Mouse (Mus musculus): ENCODE measurements at regions not wholly inside any gene's neighbourhood (a gene's known extent, or its start where the extent isn't known, plus 50 kb on each side); places are given as distances from the start of the nearest gene placed in this dataset.
A peak's percentile ranks its signal among the peaks of the same experiment; 100 is the strongest.

- Histone ChIP-seq H3K4me1 (ENCODE audit: control insufficient read depth, insufficient read depth, low read length) (peaks cover 24% of the 10 kb centered on the region), H3K4me2 (ENCODE audit: low read depth, low read length) (no peak overlapping the region), H3K4me3 (ENCODE audit: low read length) (no peak overlapping the region), H3K9me3 (ENCODE audit: control insufficient read depth, low read length) (0 out of 2 replicates have a peak, but pooled peaks cover 3% of the 10 kb centered on the region), H3K27me3 (replicated peaks; ENCODE audit: control insufficient read depth, insufficient read depth, low read length) (no peaks in the 10 kb centered on the region), H3K36me3 (ENCODE audit: control insufficient read depth, insufficient read depth, low read length) (no peaks in the 10 kb centered on the region), H3K9ac (ENCODE audit: low read depth, low read length) (no peak overlapping the region), H3K27ac (ENCODE audit: low read length) (no peak overlapping the region)
- 78% methylated on average over 1 of the region's 1 CpGs for WGBS
- ATAC-seq, result no peak
These were observed 100.2 kb downstream of the 1700001O22Rik start for GRCm38 (mm10) chr2:30703308-30703707.

DNA sequence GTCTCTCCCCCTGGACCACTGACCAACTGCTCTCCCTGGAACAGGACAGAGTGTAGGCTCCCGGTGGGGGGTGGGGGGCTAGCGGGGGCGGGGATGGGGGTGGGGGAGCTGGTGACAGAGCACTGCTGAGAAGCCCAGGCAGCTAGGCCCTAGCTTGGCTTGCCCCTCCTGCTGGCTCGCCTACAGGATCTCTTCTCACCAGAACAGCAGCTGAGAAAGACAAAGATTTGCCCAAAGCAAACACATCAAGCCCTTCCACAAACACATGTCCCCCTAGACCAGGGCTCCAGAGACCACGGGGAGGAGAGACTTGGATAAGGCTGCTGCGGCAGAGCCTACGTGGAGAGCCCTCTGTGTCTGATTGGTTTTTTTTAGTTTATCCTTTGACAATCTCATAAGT is 100.8 kb downstream of the 1700001O22Rik start:
- peak overlapping the region; percentile 45; the same call in 1 of the 2 replicates for H3K9ac ChIP-seq (ENCODE audit: low read depth, low read length)
- peak overlapping the region; percentile 72 for H3K27ac ChIP-seq (ENCODE audit: low read length)
- H3K36me3 ChIP-seq (ENCODE audit: control insufficient read depth, insufficient read depth, low read length), result no peaks in the 10 kb centered on the region
- no peak overlapping the region for H3K4me3 ChIP-seq (ENCODE audit: low read length)
- no peak overlapping the region for H3K4me2 ChIP-seq (ENCODE audit: low read depth, low read length)
- ATAC-seq, result no peak
- H3K4me1 ChIP-seq (ENCODE audit: control insufficient read depth, insufficient read depth, low read length), result peaks cover 22% of the 10 kb centered on the region
- 0 out of 2 replicates have a peak, but pooled peaks cover 3% of the 10 kb centered on the region for H3K9me3 ChIP-seq (ENCODE audit: control insufficient read depth, low read length)
- WGBS, result 13% methylated on average over 7 of the region's 7 CpGs
- H3K27me3 ChIP-seq (replicated peaks; ENCODE audit: control insufficient read depth, insufficient read depth, low read length), result no peaks in the 10 kb centered on the region

- Histone ChIP-seq H3K9me3 (ENCODE audit: control insufficient read depth, low read length) (0 out of 2 replicates have a peak, but pooled peaks cover 3% of the 10 kb centered on the region), H3K4me3 (ENCODE audit: low read length) (no peak overlapping the region), H3K27ac (ENCODE audit: low read length) (no peak overlapping the region), H3K9ac (ENCODE audit: low read depth, low read length) (no peak overlapping the region), H3K4me2 (ENCODE audit: low read depth, low read length) (no peak overlapping the region), H3K4me1 (ENCODE audit: control insufficient read depth, insufficient read depth, low read length) (peaks cover 19% of the 10 kb centered on the region), H3K36me3 (ENCODE audit: control insufficient read depth, insufficient read depth, low read length) (no peaks in the 10 kb centered on the region), H3K27me3 (replicated peaks; ENCODE audit: control insufficient read depth, insufficient read depth, low read length) (no peaks in the 10 kb centered on the region)
- 86% methylated on average over 2 of the region's 2 CpGs for WGBS
- ATAC-seq, result no peak
These were observed 102.6 kb downstream of the 1700001O22Rik start for GRCm38 (mm10) chr2:30700890-30701289.

DNA sequence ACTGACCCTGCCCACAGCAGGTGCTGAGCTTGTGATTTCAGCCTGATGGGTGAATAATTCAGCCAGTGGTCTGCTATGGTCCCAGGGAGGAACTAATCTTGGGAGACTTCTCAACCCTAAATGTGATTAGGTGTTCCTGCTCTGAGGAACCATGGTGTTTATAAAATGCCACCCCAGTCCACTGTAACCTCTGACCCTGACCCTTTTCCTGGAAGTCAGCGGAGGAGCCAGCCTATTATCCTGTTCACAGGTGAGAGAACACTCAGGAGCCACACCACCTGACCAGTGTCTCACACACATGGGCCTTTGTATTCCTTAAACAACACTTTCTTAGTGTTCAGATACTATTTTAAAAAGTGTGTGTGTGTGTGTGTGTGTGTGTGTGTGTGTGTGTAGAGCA is 103.0 kb downstream of the 1700001O22Rik start:
- Histone ChIP-seq H3K4me1 (ENCODE audit: control insufficient read depth, insufficient read depth, low read length) (peaks cover 23% of the 10 kb centered on the region), H3K4me2 (ENCODE audit: low read depth, low read length) (no peak overlapping the region), H3K4me3 (ENCODE audit: low read length) (no peak overlapping the region), H3K9ac (ENCODE audit: low read depth, low read length) (peak overlapping the region; percentile 54; the same call in 1 of the 2 replicates), H3K27ac (ENCODE audit: low read length) (peak overlapping the region; percentile 81; the same call in 1 of the 2 replicates), H3K9me3 (ENCODE audit: control insufficient read depth, low read length) (0 out of 2 replicates have a peak, but pooled peaks cover 3% of the 10 kb centered on the region), H3K36me3 (ENCODE audit: control insufficient read depth, insufficient read depth, low read length) (no peaks in the 10 kb centered on the region), H3K27me3 (replicated peaks; ENCODE audit: control insufficient read depth, insufficient read depth, low read length) (no peaks in the 10 kb centered on the region)
- ATAC-seq, result no peak
- 81% methylated on average over 1 of the region's 1 CpGs for WGBS

DNA sequence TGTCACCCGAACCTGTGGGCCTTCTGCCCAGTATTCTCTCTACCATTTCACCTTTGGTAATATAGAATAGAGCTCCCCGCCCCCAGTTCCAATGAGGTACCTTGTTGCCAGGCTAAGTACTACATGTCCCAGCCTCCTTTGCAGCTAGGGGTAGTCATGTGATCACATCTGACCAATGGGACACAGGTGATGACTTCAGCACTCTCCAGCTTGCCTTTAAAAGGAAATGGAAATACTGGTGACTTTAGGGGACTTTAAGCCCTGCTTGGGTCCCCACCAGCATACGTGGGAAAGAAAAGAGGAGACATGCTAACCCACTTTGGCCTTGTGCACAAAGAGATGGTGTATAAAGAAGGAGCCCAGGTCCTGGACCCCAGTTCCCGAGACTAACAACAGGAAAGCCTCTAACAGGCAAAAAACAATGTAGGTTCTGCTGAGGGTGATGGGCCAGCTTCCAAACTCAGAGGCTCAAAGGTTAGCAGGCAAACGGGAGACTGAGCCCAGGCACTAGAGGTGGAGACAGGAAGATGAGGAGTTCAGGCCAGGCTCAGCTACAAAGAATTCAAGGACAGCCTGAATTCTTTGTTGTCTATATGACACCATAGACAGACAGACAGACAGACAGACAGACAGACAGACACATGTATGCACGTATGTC is 103.5 kb downstream of the 1700001O22Rik start:
- no peaks in the 10 kb centered on the region for H3K27me3 ChIP-seq (replicated peaks; ENCODE audit: control insufficient read depth, insufficient read depth, low read length)
- no peaks in the 10 kb centered on the region for H3K36me3 ChIP-seq (ENCODE audit: control insufficient read depth, insufficient read depth, low read length)
- H3K4me3 ChIP-seq (ENCODE audit: low read length), result no peak overlapping the region; the same call in 1 of the 2 replicates
- peak overlapping the region; percentile 81 for H3K27ac ChIP-seq (ENCODE audit: low read length)
- peak; percentile 81 for ATAC-seq
- 0 out of 2 replicates have a peak, but pooled peaks cover 3% of the 10 kb centered on the region for H3K9me3 ChIP-seq (ENCODE audit: control insufficient read depth, low read length)
- peak overlapping the region; percentile 34; the same call in 1 of the 2 replicates for H3K4me2 ChIP-seq (ENCODE audit: low read depth, low read length)
- peak overlapping the region; percentile 54 for H3K9ac ChIP-seq (ENCODE audit: low read depth, low read length)
- H3K4me1 ChIP-seq (ENCODE audit: control insufficient read depth, insufficient read depth, low read length), result peaks cover 27% of the 10 kb centered on the region
- WGBS, result 26% methylated on average over 6 of the region's 6 CpGs

GRCm38 (mm10) chr2:30698758-30699535 is 104.1 kb downstream of the Cstad start:
- no peak overlapping the region for H3K9ac ChIP-seq (ENCODE audit: low read depth, low read length)
- no peak for ATAC-seq
- no peak overlapping the region for H3K4me2 ChIP-seq (ENCODE audit: low read depth, low read length)
- no peaks in the 10 kb centered on the region for H3K27me3 ChIP-seq (replicated peaks; ENCODE audit: control insufficient read depth, insufficient read depth, low read length)
- H3K9me3 ChIP-seq (ENCODE audit: control insufficient read depth, low read length), result no peaks in the 10 kb centered on the region
- peaks cover 32% of the 10 kb centered on the region for H3K4me1 ChIP-seq (ENCODE audit: control insufficient read depth, insufficient read depth, low read length)
- H3K4me3 ChIP-seq (ENCODE audit: low read length), result no peak overlapping the region
- no peak overlapping the region for H3K27ac ChIP-seq (ENCODE audit: low read length)
- H3K36me3 ChIP-seq (ENCODE audit: control insufficient read depth, insufficient read depth, low read length), result no peaks in the 10 kb centered on the region
- 71% methylated on average over 6 of the region's 6 CpGs for WGBS

- Histone ChIP-seq H3K4me1 (ENCODE audit: control insufficient read depth, insufficient read depth, low read length) (peaks cover 37% of the 10 kb centered on the region), H3K27ac (ENCODE audit: low read length) (no peak overlapping the region), H3K9ac (ENCODE audit: low read depth, low read length) (no peak overlapping the region), H3K4me3 (ENCODE audit: low read length) (no peak overlapping the region), H3K4me2 (ENCODE audit: low read depth, low read length) (no peak overlapping the region), H3K36me3 (ENCODE audit: control insufficient read depth, insufficient read depth, low read length) (no peaks in the 10 kb centered on the region), H3K27me3 (replicated peaks; ENCODE audit: control insufficient read depth, insufficient read depth, low read length) (no peaks in the 10 kb centered on the region), H3K9me3 (ENCODE audit: control insufficient read depth, low read length) (no peaks in the 10 kb centered on the region)
- no peak for ATAC-seq
- 80% methylated on average over 2 of the region's 2 CpGs for WGBS
These were observed 103.0 kb downstream of the Cstad start for GRCm38 (mm10) chr2:30697851-30698250.

GRCm38 (mm10) chr2:30695771-30696456 is 101.1 kb downstream of the Cstad start:
- Histone ChIP-seq H3K9ac (ENCODE audit: low read depth, low read length) (peak overlapping the region; percentile 46), H3K27me3 (replicated peaks; ENCODE audit: control insufficient read depth, insufficient read depth, low read length) (no peaks in the 10 kb centered on the region), H3K4me3 (ENCODE audit: low read length) (no peak overlapping the region), H3K4me2 (ENCODE audit: low read depth, low read length) (no peak overlapping the region), H3K36me3 (ENCODE audit: control insufficient read depth, insufficient read depth, low read length) (no peaks in the 10 kb centered on the region), H3K4me1 (ENCODE audit: control insufficient read depth, insufficient read depth, low read length) (peaks cover 46% of the 10 kb centered on the region), H3K9me3 (ENCODE audit: control insufficient read depth, low read length) (0 out of 2 replicates have a peak, but pooled peaks cover 3% of the 10 kb centered on the region), H3K27ac (ENCODE audit: low read length) (peak overlapping the region; percentile 68)
- no peak for ATAC-seq
- WGBS, result 39% methylated on average over 11 of the region's 11 CpGs

DNA sequence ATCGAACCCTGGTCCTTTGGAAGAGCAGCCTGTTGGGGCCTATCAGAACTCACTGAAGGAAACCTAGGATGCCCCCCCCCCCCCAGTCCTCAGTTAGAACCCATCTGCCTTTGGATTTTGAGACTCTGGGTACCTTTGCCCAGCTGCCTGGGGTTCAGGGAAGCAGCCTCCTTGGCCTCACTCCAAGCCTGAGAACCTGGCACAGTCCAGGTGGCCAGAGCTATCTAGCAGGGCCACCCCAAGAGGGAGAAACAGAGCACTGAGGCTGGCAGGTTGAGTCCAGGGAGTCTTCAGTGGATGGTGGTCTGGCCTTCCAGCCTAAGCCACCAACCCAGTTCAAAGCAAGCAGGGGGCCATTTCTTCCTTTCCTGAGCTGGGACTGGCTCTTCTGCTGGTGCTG is 100.2 kb downstream of the Cstad start:
- ATAC-seq, result no peak
- no peak overlapping the region for H3K27ac ChIP-seq (ENCODE audit: low read length)
- no peak overlapping the region for H3K9ac ChIP-seq (ENCODE audit: low read depth, low read length)
- H3K9me3 ChIP-seq (ENCODE audit: control insufficient read depth, low read length), result 0 out of 2 replicates have a peak, but pooled peaks cover 3% of the 10 kb centered on the region
- H3K4me1 ChIP-seq (ENCODE audit: control insufficient read depth, insufficient read depth, low read length), result peaks cover 45% of the 10 kb centered on the region
- H3K4me3 ChIP-seq (ENCODE audit: low read length), result no peak overlapping the region
- 100% methylated on average over 1 of the region's 1 CpGs for WGBS
- no peaks in the 10 kb centered on the region for H3K27me3 ChIP-seq (replicated peaks; ENCODE audit: control insufficient read depth, insufficient read depth, low read length)
- no peaks in the 10 kb centered on the region for H3K36me3 ChIP-seq (ENCODE audit: control insufficient read depth, insufficient read depth, low read length)
- no peak overlapping the region for H3K4me2 ChIP-seq (ENCODE audit: low read depth, low read length)
